Mouse (Mus musculus): Measurements from ENCODE around the gene Gabpb1.
"Not testable (repeated sequence)": the region's sequence is repeated elsewhere in the genome, so short reads cannot be mapped to it uniquely, and the experiment has no call there.

The Gabpb1 gene

GRCm38 (mm10) chr2:126640298-126640697, 35.8 kb downstream of the Gabpb1 start:
- DNase-seq (ENCODE audit: low spot score in 2 of 2): no peak

- DNase-seq (ENCODE audit: low spot score in 2 of 2): peak; percentile 39 to 50
Observed at GRCm38 (mm10) chr2:126635939-126636823, 40.0 kb downstream of the Gabpb1 start.

- no peak for DNase-seq (ENCODE audit: low spot score in 2 of 2)
Observed at GRCm38 (mm10) chr2:126633165-126633564, 43.0 kb downstream of the Gabpb1 start.

GRCm38 (mm10) chr2:126628455-126628995, 47.6 kb downstream of the Gabpb1 start:
- no peak for DNase-seq (ENCODE audit: low spot score in 2 of 2)

- DNase-seq (ENCODE audit: low spot score in 2 of 2): no peak
Observed at GRCm38 (mm10) chr2:126623138-126623537, 53.0 kb downstream of the Gabpb1 start.

GRCm38 (mm10) chr2:126622455-126622854, 53.7 kb downstream of the Gabpb1 start:
- no peak for DNase-seq (ENCODE audit: low spot score in 2 of 2)

GRCm38 (mm10) chr2:126619249-126619704, 56.9 kb downstream of the Gabpb1 start, which contains the start of gene Hdc:
Gene Hdc, minus strand, starts transcription at chr2:126619299.
- no peak for DNase-seq (ENCODE audit: low spot score in 2 of 2)

- DNase-seq (ENCODE audit: low spot score in 2 of 2): no peak
Observed at GRCm38 (mm10) chr2:126618470-126619179, 57.5 kb downstream of the Gabpb1 start.

GRCm38 (mm10) chr2:126615355-126615754, 60.8 kb downstream of the Gabpb1 start:
- no peak for DNase-seq (ENCODE audit: low spot score in 2 of 2)

- not testable (repeated sequence) for DNase-seq (ENCODE audit: low spot score in 2 of 2)
Observed at GRCm38 (mm10) chr2:126609600-126609999, 66.5 kb downstream of the Gabpb1 start.

GRCm38 (mm10) chr2:126607553-126608203, 68.5 kb downstream of the Gabpb1 start:
- DNase-seq (ENCODE audit: low spot score in 2 of 2): no peak

- DNase-seq (ENCODE audit: low spot score in 2 of 2): no peak
Observed at GRCm38 (mm10) chr2:126606688-126607062, 69.5 kb downstream of the Gabpb1 start.

- peak; percentile 84 to 90 for DNase-seq (ENCODE audit: low spot score in 2 of 2)
Observed at GRCm38 (mm10) chr2:126606061-126606687, 70.0 kb downstream of the Gabpb1 start.

- DNase-seq (ENCODE audit: low spot score in 2 of 2): peak; percentile 11 to 42
Observed at GRCm38 (mm10) chr2:126601918-126602600, 74.1 kb downstream of the Gabpb1 start.

GRCm38 (mm10) chr2:126600533-126600932, 75.6 kb downstream of the Gabpb1 start:
- DNase-seq (ENCODE audit: low spot score in 2 of 2): no peak

- peak; percentile 17 to 18 for DNase-seq (ENCODE audit: low spot score in 2 of 2)
Observed at GRCm38 (mm10) chr2:126599005-126599404, 77.1 kb downstream of the Gabpb1 start.

GRCm38 (mm10) chr2:126598359-126598758, 77.8 kb downstream of the Gabpb1 start:
- DNase-seq (ENCODE audit: low spot score in 2 of 2): peak; percentile 19 to 49

- peak; percentile 40 to 54 for DNase-seq (ENCODE audit: low spot score in 2 of 2)
Observed at GRCm38 (mm10) chr2:126597279-126598241, 78.6 kb downstream of the Gabpb1 start.

GRCm38 (mm10) chr2:126596347-126597072, 79.6 kb downstream of the Gabpb1 start:
- no peak for DNase-seq (ENCODE audit: low spot score in 2 of 2)

All from natural killer cell, adult 2 months (primary cell).